8 mouse cellular contexts compared by ENCODE assay signal in genomic region chr3:84333400-84334349, GRCm38 (mm10). TPM values are rescaled to one million over a fixed set of nuclear protein-coding genes. Genes with fewer than 3 reads are reported as not detected.
DNase-seq lines count a peak whose midpoint lies in the region; ATAC-seq lines count a peak whose summit lies in the region.

No protein-coding gene starts in this region.

- H3K27me3 ChIP-seq in embryonic facial prominence, embryonic 10.5 days (replicated peaks; ENCODE audit: low read depth, poor library complexity, severe bottlenecking) = peaks cover 45% of the 10 kb centered on the region
- peaks cover 5% of the 10 kb centered on the region for H3K27me3 ChIP-seq in hindbrain, embryonic 11.5 days (ENCODE audit: control insufficient read depth, insufficient read depth, low read length)

- H3K4me3 ChIP-seq in embryonic facial prominence, embryonic 10.5 days = no peak overlapping the region
- H3K4me3 ChIP-seq in hindbrain, embryonic 11.5 days (ENCODE audit: low read depth, low read length) = no peak overlapping the region

- H3K4me1 ChIP-seq in embryonic facial prominence, embryonic 10.5 days = peaks cover 34% of the 10 kb centered on the region
- H3K4me1 ChIP-seq in hindbrain, embryonic 11.5 days (replicated peaks; ENCODE audit: control insufficient read depth, insufficient read depth, low read length) = no peaks in the 10 kb centered on the region; the same call in 1 of the 2 replicates

- no peak overlapping the region for H3K4me2 ChIP-seq in hindbrain, embryonic 11.5 days (replicated peaks; ENCODE audit: low read depth, low read length)

- no peaks in the 10 kb centered on the region for H3K36me3 ChIP-seq in embryonic facial prominence, embryonic 10.5 days (replicated peaks)
- H3K36me3 ChIP-seq in hindbrain, embryonic 11.5 days (ENCODE audit: control insufficient read depth, insufficient read depth, low read length) = no peaks in the 10 kb centered on the region

- 48% methylated on average over 22 of the region's 22 CpGs for WGBS in embryonic facial prominence, embryonic 10.5 days
- WGBS in hindbrain, embryonic 11.5 days = 46% methylated on average over 22 of the region's 22 CpGs

- no peak overlapping the region for H3K9ac ChIP-seq in hindbrain, embryonic 11.5 days (ENCODE audit: low read depth, low read length)

- ATAC-seq in CD4-positive, CD25-positive, alpha-beta regulatory T cell, adult 4 months = no peak
- ATAC-seq in hindbrain, embryonic 11.5 days (ENCODE audit: low FRiP score) = peak; percentile 61
- peak; percentile 61 for ATAC-seq in megakaryocyte, adult 5-6 weeks (ENCODE audit: poor library complexity, severe bottlenecking)

- no peaks in the 10 kb centered on the region for H3K9me3 ChIP-seq in embryonic facial prominence, embryonic 10.5 days
- no peaks in the 10 kb centered on the region for H3K9me3 ChIP-seq in hindbrain, embryonic 11.5 days (ENCODE audit: control insufficient read depth, low read length)

- peak; percentile 82 for DNase-seq in CD4-positive, CD25-positive, alpha-beta regulatory T cell, adult 2 months (ENCODE audit: low read depth, low spot score)
- DNase-seq in MEL-GATA-1-ER (ENCODE audit: extremely low read depth, low read depth) = peak; percentile 88
- peak; percentile 70 for DNase-seq in embryonic facial prominence, embryonic 10.5 days (ENCODE audit: low spot score)
- DNase-seq in hindbrain, embryonic 11.5 days (ENCODE audit: low spot score) = peak; percentile 77
- peak; percentile 30 to 34 for DNase-seq in layer of hippocampus, postnatal 36 days
- DNase-seq in spleen, postnatal 10 days (ENCODE audit: low spot score in 2 of 2) = peak; percentile 49 to 79

- no peak overlapping the region for H3K27ac ChIP-seq in embryonic facial prominence, embryonic 10.5 days (replicated peaks)
- H3K27ac ChIP-seq in hindbrain, embryonic 11.5 days (ENCODE audit: low read depth, low read length) = no peak overlapping the region

RNA-seq across cellular contexts. Expression of gene Trim2, which starts 27.0 kb away (rescaled TPM):
- polyA plus RNA-seq in CD4-positive, CD25-positive, alpha-beta regulatory T cell, adult 4 months (2017; shearing (Covaris generic)) = 1 to 10 TPM; 3.9 to 4.0 TPM
- 31.0 and 31.3 TPM in 2 replicates for polyA plus RNA-seq in embryonic facial prominence, embryonic 10.5 days (2016; fragmentation: Nextera tagmentation; extraction: Ambion mirVana)
- 104 and 109 TPM in 2 replicates for polyA plus RNA-seq in hindbrain, embryonic 11.5 days (2014; fragmentation: Nextera tagmentation; extraction: Ambion mirVana)
- 100 to 1,000 TPM; 410 to 433 TPM for total RNA-seq in layer of hippocampus, postnatal 36 days (2021)
- total RNA-seq in megakaryocyte, adult 5-6 weeks (2015) = 0.62 TPM in 1 of 2 replicates, not detected in the other
- 0.99 and 1.7 TPM in 2 replicates for total RNA-seq in megakaryocyte, adult 5-6 weeks (2017)

Comparison
In these comparisons a context has a peak if more than half of its experiments do, and no peak if none do; other contexts are left out.
1. DNase-seq: peak in every context shown above with its lines; median percentile 88 in MEL-GATA-1-ER; 82 in CD4-positive, CD25-positive, alpha-beta regulatory T cell, adult 2 months; 77 in hindbrain, embryonic 11.5 days; 70 in embryonic facial prominence, embryonic 10.5 days; 64 in spleen, postnatal 10 days; 32 in layer of hippocampus, postnatal 36 days.